Mouse (Mus musculus) small intestine, adult 2 months (tissue): ENCODE results near the gene Zswim8.

Experiments used
- CTCF ChIP-seq: fragments of 200-500 bp; IDR thresholded peaks from 2 replicates; pipeline ENCODE4 v1.5.1; 2012; ENCODE audit warnings: low read depth, mild to moderate bottlenecking, control low read depth, inconsistent platforms, low read length, moderate library complexity, mixed read lengths; ENCODE audit not compliant: insufficient replicate concordance, insufficient read length; ENCODE audit errors: extremely low read depth
- POLR2A ChIP-seq: fragments of 200-500 bp; IDR thresholded peaks from 2 replicates; pipeline ENCODE4 v1.6.1; 2012; ENCODE audit warnings: low read depth, mild to moderate bottlenecking, control low read depth, inconsistent platforms, low read length, moderate library complexity

- no peak for TF ChIP-seq CTCF
- no peak for TF ChIP-seq POLR2A
Observed at GRCm38 (mm10) chr14:20663601-20664000, 43.8 kb upstream of the Zswim8 start.
